Mouse (Mus musculus) heart, adult 2 months (tissue): ENCODE results near the gene St8sia1. TPM values are rescaled to one million over a fixed set of nuclear protein-coding genes. Genes with fewer than 3 reads are reported as not detected.

Experiments
- DNase-seq, 2 experiments: peaks; one replicate each; pipeline ENCODE4 v3.0.0; 2021
- H3K27ac ChIP-seq: fragments of 200-600 bp; 2 replicates; pipeline ENCODE4 v1.8.1; 2022
- H3K27me3 ChIP-seq: fragments of 200-500 bp; 2 replicates; pipeline ENCODE4 v1.6.1; 2012; ENCODE audit warnings: mild to moderate bottlenecking, low read length, inconsistent platforms, mixed read lengths; ENCODE audit not compliant: control insufficient read depth, insufficient read depth
- H3K36me3 ChIP-seq: fragments of 200-500 bp; 2 replicates; pipeline ENCODE4 v1.6.1; 2012; ENCODE audit warnings: low read length, inconsistent platforms; ENCODE audit not compliant: control insufficient read depth, insufficient read depth
- H3K4me1 ChIP-seq: fragments of 200-500 bp; 2 replicates; pipeline ENCODE4 v1.6.1; 2011; ENCODE audit warnings: low read length; ENCODE audit not compliant: control insufficient read depth, insufficient read depth
- H3K4me3 ChIP-seq: fragments of 200-600 bp; 2 replicates; pipeline ENCODE4 v1.8.1; 2022
- H3K79me2 ChIP-seq: fragments of 200-500 bp; replicated peaks from 2 replicates; pipeline ENCODE4 v1.6.1; 2012; ENCODE audit warnings: mild to moderate bottlenecking, inconsistent platforms, low read length, moderate library complexity, mixed read lengths; ENCODE audit not compliant: control insufficient read depth, insufficient read depth
- H3K9ac ChIP-seq: fragments of 200-500 bp; 2 replicates; pipeline ENCODE4 v1.6.1; 2012; ENCODE audit warnings: low read depth, mild to moderate bottlenecking, control low read depth, inconsistent platforms, low read length, mixed read lengths
- CTCF ChIP-seq: fragments of 200-600 bp; IDR thresholded peaks from 2 replicates; pipeline ENCODE4 v1.8.1; 2022; ENCODE audit warnings: antibody characterized with exemption, mild to moderate bottlenecking, moderate library complexity
- EP300 ChIP-seq: fragments of 200-500 bp; IDR thresholded peaks from 2 replicates; pipeline ENCODE4 v1.6.1; 2011; ENCODE audit warnings: low read depth, low read length, control low read depth; ENCODE audit not compliant: insufficient read depth
- POLR2A ChIP-seq: fragments of 200-500 bp; IDR thresholded peaks from 2 replicates; pipeline ENCODE4 v1.6.1; 2011; ENCODE audit warnings: mild to moderate bottlenecking, low read depth, low read length, control low read depth; ENCODE audit not compliant: insufficient read depth
- WGBS: fragments of 180-500 bp; shearing (Covaris S2); methylation state at CpG from one replicate; pipeline ENCODE4 v1.1.7; 2018; 5-methylcytosine and 5-hydroxymethylcytosine counted together
- intact Hi-C: fragments of 180-260 bp; cut with DNase I; formaldehyde crosslinking; loops from one replicate; pipeline ENCODE4 v1.15.1; 2025
- polyA plus RNA-seq: library from polyadenylated mRNA; depleted of rRNA; stranded (reverse); fragments of >200 nt; gene quantifications from 2 replicates; pipeline ENCODE4 v1.2.3, GENCODE M21; 2012
- total RNA-seq, 2 experiments: library from RNA; stranded (reverse); gene quantifications; 2 replicates each; pipeline ENCODE4 v1.2.3; 2021

The St8sia1 gene
- total and polyA plus RNA-seq, 3 experiments: 0.10 to 0.11 (median 0.10) TPM

- intact Hi-C loops: no loop called here
- H3K27ac ChIP-seq: no peak overlapping the region
- H3K27me3 ChIP-seq: no peaks in the 10 kb centered on the region
- H3K4me1 ChIP-seq: no peaks in the 10 kb centered on the region
- no peaks in the 10 kb centered on the region for H3K79me2 ChIP-seq
- TF ChIP-seq POLR2A (no peak), CTCF (no peak), EP300 (no peak)
- H3K36me3 ChIP-seq: no peaks in the 10 kb centered on the region
- no peak overlapping the region for H3K9ac ChIP-seq
- no peak overlapping the region for H3K4me3 ChIP-seq
- WGBS: 83% methylated on average over 1 of the region's 1 CpGs
- DNase-seq: no peak
Observed at GRCm38 (mm10) chr6:142860396-142860795, 103.9 kb downstream of the St8sia1 start.

GRCm38 (mm10) chr6:142859946-142860345 lies 104.3 kb downstream of the St8sia1 start:
- TF ChIP-seq EP300 (no peak), POLR2A (no peak), CTCF (no peak)

GRCm38 (mm10) chr6:142858937-142859336 lies 105.3 kb downstream of the St8sia1 start:
- peak; percentile 59 for TF ChIP-seq CTCF
- TF ChIP-seq POLR2A: no peak
- no peak for TF ChIP-seq EP300
- WGBS: 97% methylated on average over 2 of the region's 2 CpGs
- H3K4me1 ChIP-seq: no peaks in the 10 kb centered on the region
- intact Hi-C loops: no loop called here
- no peaks in the 10 kb centered on the region for H3K79me2 ChIP-seq
- no peaks in the 10 kb centered on the region for H3K36me3 ChIP-seq
- no peak for DNase-seq
- no peak overlapping the region for H3K4me3 ChIP-seq
- H3K27me3 ChIP-seq: no peaks in the 10 kb centered on the region
- H3K27ac ChIP-seq: no peak overlapping the region
- H3K9ac ChIP-seq: no peak overlapping the region

More at GRCm38 (mm10) chr6:142859946-142860345, 104.3 kb downstream of the St8sia1 start:
- intact Hi-C loops: no loop called here
- no peak for DNase-seq
- H3K27ac ChIP-seq: no peak overlapping the region
- H3K4me1 ChIP-seq: no peaks in the 10 kb centered on the region
- no peaks in the 10 kb centered on the region for H3K27me3 ChIP-seq
- H3K4me3 ChIP-seq: no peak overlapping the region
- no peak overlapping the region for H3K9ac ChIP-seq
- 80% methylated on average over 4 of the region's 4 CpGs for WGBS
- H3K79me2 ChIP-seq: no peaks in the 10 kb centered on the region
- H3K36me3 ChIP-seq: no peaks in the 10 kb centered on the region

GRCm38 (mm10) chr6:142856258-142856874 lies 107.9 kb downstream of the St8sia1 start:
- Histone ChIP-seq H3K9ac (no peak overlapping the region), H3K36me3 (no peaks in the 10 kb centered on the region), H3K27ac (no peak overlapping the region), H3K4me3 (no peak overlapping the region), H3K79me2 (no peaks in the 10 kb centered on the region), H3K4me1 (no peaks in the 10 kb centered on the region), H3K27me3 (no peaks in the 10 kb centered on the region)
- DNase-seq: no peak
- intact Hi-C loops: no loop called here
- 70% methylated on average over 3 of the region's 3 CpGs for WGBS
- no peak for TF ChIP-seq POLR2A
- TF ChIP-seq EP300: no peak
- no peak for TF ChIP-seq CTCF

GRCm38 (mm10) chr6:142855761-142856160 lies 108.5 kb downstream of the St8sia1 start:
- intact Hi-C loops: no loop called here

More at GRCm38 (mm10) chr6:142855761-142856160, 108.5 kb downstream of the St8sia1 start:
- H3K79me2 ChIP-seq: no peaks in the 10 kb centered on the region
- no peak overlapping the region for H3K4me3 ChIP-seq
- H3K36me3 ChIP-seq: no peaks in the 10 kb centered on the region
- no peak for TF ChIP-seq POLR2A
- no peak for TF ChIP-seq EP300
- no peak for TF ChIP-seq CTCF
- no peaks in the 10 kb centered on the region for H3K4me1 ChIP-seq
- no peak for DNase-seq
- H3K27ac ChIP-seq: no peak overlapping the region
- no peak overlapping the region for H3K9ac ChIP-seq
- 81% methylated on average over 5 of the region's 5 CpGs for WGBS
- no peaks in the 10 kb centered on the region for H3K27me3 ChIP-seq
